ENCODE assay signal across 10 mouse cellular contexts in the genomic region with DNA sequence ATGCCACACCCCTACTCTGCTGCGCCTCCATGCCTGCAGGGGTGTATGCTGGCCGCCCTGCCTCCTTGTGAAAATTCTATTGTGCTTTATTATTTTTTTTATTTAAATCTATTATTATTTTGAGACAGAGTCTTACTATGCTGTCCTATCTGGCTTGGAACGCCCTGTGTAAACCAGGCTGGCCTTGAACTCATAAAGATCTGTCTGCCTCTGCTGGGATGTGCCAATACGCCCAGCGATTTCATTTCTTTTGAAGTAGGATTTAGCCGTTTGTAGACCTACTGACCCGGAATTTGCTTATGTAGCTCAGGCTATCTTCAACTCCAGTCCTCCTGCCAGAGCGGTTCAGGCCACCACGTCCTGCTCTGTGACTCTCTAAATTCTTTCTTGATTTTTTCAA. TPM values are rescaled to one million over a fixed set of nuclear protein-coding genes. Genes with fewer than 3 reads are reported as not detected.
DNase-seq lines count a peak whose midpoint lies in the region; ATAC-seq and TF ChIP-seq lines count a peak whose summit lies in the region.
"Had no signal": no experiment of that assay in that cellular context is flagged by ENCODE, and none has a peak within 500 bp of the region (broad histone marks: within the 10 kb centered on the region; RNA-seq: fewer than 3 reads in every experiment).

No protein-coding gene starts in this region.

- no peaks in the 10 kb centered on the region for H3K9me3 ChIP-seq in hindbrain, embryonic 10.5 days
- no peaks in the 10 kb centered on the region for H3K9me3 ChIP-seq in hindbrain, embryonic 16.5 days (ENCODE audit: control insufficient read depth, low read length)
- H3K9me3 ChIP-seq in intestine, postnatal 0 days (ENCODE audit: control insufficient read depth): no peaks in the 10 kb centered on the region

- peaks cover 23% of the 10 kb centered on the region for H3K4me1 ChIP-seq in hindbrain, embryonic 10.5 days (replicated peaks)
- peaks cover 5% of the 10 kb centered on the region for H3K4me1 ChIP-seq in hindbrain, embryonic 16.5 days (ENCODE audit: control insufficient read depth, insufficient read depth, low read depth, low read length)
- H3K4me1 ChIP-seq in testis, adult 2 months (ENCODE audit: control insufficient read depth, insufficient read depth, low read length): peaks cover 5% of the 10 kb centered on the region
- H3K4me1 ChIP-seq in intestine, postnatal 0 days (replicated peaks; ENCODE audit: control insufficient read depth, insufficient read depth, low read length): 0 out of 2 replicates have a peak, but pooled peaks cover 3% of the 10 kb centered on the region

- no peak overlapping the region; the same call in 1 of the 2 replicates for H3K4me2 ChIP-seq in hindbrain, embryonic 16.5 days (ENCODE audit: low read length)
- H3K4me2 ChIP-seq in intestine, postnatal 0 days (replicated peaks; ENCODE audit: low read depth): peak overlapping the region; percentile 88; the same call in 1 of the 2 replicates

- TF ChIP-seq POLR2A in testis, adult 2 months (IDR thresholded peaks at IDR 0.05; ENCODE audit: control insufficient read depth, low read depth, low read length): no peak

- peak overlapping the region; percentile 66 for H3K4me3 ChIP-seq in hindbrain, embryonic 10.5 days
- H3K4me3 ChIP-seq in hindbrain, embryonic 16.5 days (ENCODE audit: low read length): no peak overlapping the region
- H3K4me3 ChIP-seq in testis, adult 2 months (ENCODE audit: control insufficient read depth, low read depth, low read length): peak overlapping the region; percentile 88; the same call in 1 of the 2 replicates
- H3K4me3 ChIP-seq in intestine, postnatal 0 days (ENCODE audit: low read depth, low read length): peak overlapping the region; percentile 56; the same call in 1 of the 2 replicates

- no peak for TF ChIP-seq CTCF in testis, adult 2 months (IDR thresholded peaks at IDR 0.05; ENCODE audit: control insufficient read depth, insufficient read depth, insufficient replicate concordance, low read depth, low read length)
- TF ChIP-seq CTCF in intestine, postnatal 0 days (IDR thresholded peaks at IDR 0.05; ENCODE audit: low read depth): no peak

- H3K27ac ChIP-seq in hindbrain, embryonic 10.5 days: no peak overlapping the region
- H3K27ac ChIP-seq in hindbrain, embryonic 16.5 days (ENCODE audit: low read depth, low read length): no peak overlapping the region
- H3K27ac ChIP-seq in testis, adult 2 months (ENCODE audit: control insufficient read depth, insufficient read depth, low read depth, low read length): no peak overlapping the region
- no peak overlapping the region for H3K27ac ChIP-seq in intestine, postnatal 0 days (ENCODE audit: low read depth, low read length)

- H3K27me3 ChIP-seq in hindbrain, embryonic 10.5 days (ENCODE audit: insufficient read depth, poor library complexity, severe bottlenecking): peaks cover 50% of the 10 kb centered on the region
- H3K27me3 ChIP-seq in hindbrain, embryonic 16.5 days (replicated peaks; ENCODE audit: control insufficient read depth, insufficient read depth, low read length): peaks cover 4% of the 10 kb centered on the region
- H3K27me3 ChIP-seq in testis, adult 2 months (ENCODE audit: control insufficient read depth, insufficient read depth, low read length): peaks cover 11% of the 10 kb centered on the region
- H3K27me3 ChIP-seq in intestine, postnatal 0 days (replicated peaks; ENCODE audit: control insufficient read depth, insufficient read depth, low read length): no peaks in the 10 kb centered on the region

- WGBS in hindbrain, embryonic 10.5 days: 74% methylated on average over 9 of the region's 9 CpGs
- WGBS in hindbrain, embryonic 16.5 days: 76% methylated on average over 9 of the region's 9 CpGs
- WGBS in intestine, postnatal 0 days: 63% methylated on average over 9 of the region's 9 CpGs

- H3K36me3 ChIP-seq in hindbrain, embryonic 10.5 days: no peaks in the 10 kb centered on the region
- no peaks in the 10 kb centered on the region for H3K36me3 ChIP-seq in hindbrain, embryonic 16.5 days (ENCODE audit: control insufficient read depth, insufficient read depth, low read length)
- no peaks in the 10 kb centered on the region for H3K36me3 ChIP-seq in testis, adult 2 months (ENCODE audit: control insufficient read depth, insufficient read depth, low read length)
- no peaks in the 10 kb centered on the region; the same call in 1 of the 2 replicates for H3K36me3 ChIP-seq in intestine, postnatal 0 days (ENCODE audit: control insufficient read depth, insufficient read depth)

- H3K9ac ChIP-seq in hindbrain, embryonic 16.5 days (ENCODE audit: low read depth, low read length): no peak overlapping the region
- H3K9ac ChIP-seq in intestine, postnatal 0 days (ENCODE audit: low read depth, low read length): no peak overlapping the region

- ATAC-seq in hindbrain, embryonic 16.5 days: no peak
- ATAC-seq in intestine, postnatal 0 days: no peak

- DNase-seq in hindbrain, embryonic 10.5 days (ENCODE audit: low spot score): no peak
- DNase-seq in testis, postnatal 14 days (ENCODE audit: low spot score): no peak
- DNase-seq in right cerebral cortex, postnatal 10 days (ENCODE audit: low spot score in 2 of 2): no peak
- no peak for DNase-seq in right cerebral cortex, postnatal 14 days
- no peak for DNase-seq in gastrocnemius, postnatal 10 days
- DNase-seq: gastrocnemius, postnatal 14 days; right cerebral cortex, postnatal 25 days had no signal

RNA-seq across cellular contexts. Expression of gene Cd9, which starts 0.8 kb away (rescaled TPM):
- 35.9 and 39.9 TPM in 2 replicates for polyA plus RNA-seq in hindbrain, embryonic 10.5 days (2016; fragmentation: Nextera tagmentation; extraction: Ambion mirVana)
- 127 and 137 TPM in 2 replicates for polyA plus RNA-seq in hindbrain, embryonic 16.5 days (2015; fragmentation: Nextera tagmentation; extraction: Ambion mirVana)
- 8.6 and 12.4 TPM in 2 replicates for polyA plus RNA-seq in testis, adult 2 months (2012; rRNA removed)
- polyA plus RNA-seq in intestine, postnatal 0 days (2015; fragmentation: Nextera tagmentation; extraction: Ambion mirVana): 96.1 and 99.5 TPM in 2 replicates
- total RNA-seq in gastrocnemius, postnatal 10 days (2021): 10 to 100 TPM; 84.5 to 86.4 TPM

RNA-seq across cellular contexts. Expression of gene Vwf, which starts 51.2 kb away (rescaled TPM):
- 3.9 and 7.1 TPM in 2 replicates for polyA plus RNA-seq in hindbrain, embryonic 10.5 days (2016; fragmentation: Nextera tagmentation; extraction: Ambion mirVana)
- polyA plus RNA-seq in hindbrain, embryonic 16.5 days (2015; fragmentation: Nextera tagmentation; extraction: Ambion mirVana): 9.7 and 12.9 TPM in 2 replicates
- 15.4 and 16.5 TPM in 2 replicates for polyA plus RNA-seq in testis, adult 2 months (2012; rRNA removed)
- polyA plus RNA-seq in intestine, postnatal 0 days (2015; fragmentation: Nextera tagmentation; extraction: Ambion mirVana): 10.6 and 13.2 TPM in 2 replicates
- total RNA-seq in gastrocnemius, postnatal 10 days (2021): 10 to 100 TPM; 26.5 to 27.6 TPM
